Mouse (Mus musculus) forebrain, embryonic 15.5 days (tissue): ENCODE measurements at regions not wholly inside any gene's neighbourhood (a gene's known extent, or its start where the extent isn't known, plus 50 kb on each side); places are given as distances from the start of the nearest gene placed in this dataset.

Experiments used
- ATAC-seq: fragments of 200-750 bp; cut with Nextera tagmentation; replicated peaks from 2 replicates; pipeline ENCODE4 v1.8.0; 2017; ENCODE audit warnings: mild to moderate bottlenecking, moderate TSS enrichment, moderate library complexity
- H3K27ac ChIP-seq: fragments of 300-500 bp; sonication (generic); replicated peaks from 2 replicates; pipeline ENCODE4 v1.5.1; 2015; ENCODE audit warnings: mild to moderate bottlenecking, inconsistent platforms
- H3K27me3 ChIP-seq: fragments of 300-500 bp; sonication (generic); 2 replicates; pipeline ENCODE4 v1.6.1; 2015; ENCODE audit warnings: inconsistent platforms
- H3K36me3 ChIP-seq: fragments of 300-500 bp; sonication (generic); 2 replicates; pipeline ENCODE4 v1.6.1; 2015; ENCODE audit warnings: mild to moderate bottlenecking, inconsistent platforms
- H3K4me1 ChIP-seq: fragments of 300-500 bp; sonication (generic); 2 replicates; pipeline ENCODE4 v1.6.1; 2015; ENCODE audit warnings: inconsistent platforms
- H3K4me2 ChIP-seq: fragments of 300-500 bp; sonication (generic); replicated peaks from 2 replicates; pipeline ENCODE4 v1.6.1; 2015; ENCODE audit warnings: mild to moderate bottlenecking, inconsistent platforms
- H3K4me3 ChIP-seq: fragments of 300-500 bp; sonication (generic); 2 replicates; pipeline ENCODE4 v1.5.1; 2015; ENCODE audit warnings: mild to moderate bottlenecking, inconsistent platforms
- H3K9ac ChIP-seq: fragments of 300-500 bp; sonication (generic); replicated peaks from 2 replicates; pipeline ENCODE4 v1.6.1; 2015; ENCODE audit warnings: mild to moderate bottlenecking, inconsistent platforms
- H3K9me3 ChIP-seq: fragments of 300-500 bp; sonication (generic); 2 replicates; pipeline ENCODE4 v1.6.1; 2016; ENCODE audit warnings: inconsistent platforms
- WGBS: fragments of 180-500 bp; shearing (Covaris S2); methylation state at CpG from one replicate; pipeline ENCODE4 v1.1.7; 2015; ENCODE audit warnings: mixed read lengths; 5-methylcytosine and 5-hydroxymethylcytosine counted together

- H3K4me1 ChIP-seq: no peaks in the 10 kb centered on the region
- H3K4me3 ChIP-seq: no peak overlapping the region
- no peaks in the 10 kb centered on the region for H3K9me3 ChIP-seq
- no peak overlapping the region for H3K9ac ChIP-seq
- H3K4me2 ChIP-seq: no peak overlapping the region
- no peaks in the 10 kb centered on the region for H3K36me3 ChIP-seq
- H3K27ac ChIP-seq: no peak overlapping the region
- H3K27me3 ChIP-seq: no peaks in the 10 kb centered on the region
- 82% methylated on average over 8 of the region's 8 CpGs for WGBS
- no peak for ATAC-seq
Measured at GRCm38 (mm10) chr2:84072881-84073583, 82.7 kb downstream of the Gm13691 start.

GRCm38 (mm10) chr2:84075944-84076343 is 85.6 kb downstream of the Gm13691 start:
- H3K4me3 ChIP-seq: no peak overlapping the region
- H3K4me1 ChIP-seq: no peaks in the 10 kb centered on the region
- no peak overlapping the region for H3K4me2 ChIP-seq
- 85% methylated on average over 3 of the region's 3 CpGs for WGBS
- no peaks in the 10 kb centered on the region for H3K36me3 ChIP-seq
- no peaks in the 10 kb centered on the region for H3K27me3 ChIP-seq
- no peaks in the 10 kb centered on the region for H3K9me3 ChIP-seq
- H3K27ac ChIP-seq: no peak overlapping the region
- no peak overlapping the region for H3K9ac ChIP-seq
- ATAC-seq: no peak

DNA sequence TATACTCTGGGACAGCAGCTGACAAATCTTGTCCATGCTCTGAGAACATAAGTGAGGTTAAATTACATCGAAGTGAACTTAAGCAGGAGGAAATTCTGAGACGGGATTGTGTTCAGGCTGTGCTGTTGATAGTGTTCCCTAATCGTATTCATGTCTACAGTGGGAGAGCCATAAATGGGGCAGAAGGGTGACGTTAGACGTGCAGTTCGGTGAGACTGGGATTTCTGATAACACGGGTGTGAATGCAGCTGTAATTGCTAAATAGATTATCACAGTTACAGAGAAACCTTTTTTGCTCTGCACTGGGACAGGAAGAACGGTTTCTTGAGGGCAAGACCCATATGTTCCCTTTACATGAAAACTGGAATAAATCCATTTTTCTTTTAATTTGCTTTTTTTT is 88.9 kb downstream of the Gm13691 start:
- no peak for ATAC-seq
- H3K4me1 ChIP-seq: no peaks in the 10 kb centered on the region
- whole genome bisulfite sequencing: 80% methylated on average over 8 of the region's 8 CpGs
- H3K36me3 ChIP-seq: no peaks in the 10 kb centered on the region
- no peak overlapping the region for H3K4me3 ChIP-seq
- no peaks in the 10 kb centered on the region for H3K27me3 ChIP-seq
- no peak overlapping the region for H3K4me2 ChIP-seq
- no peak overlapping the region for H3K9ac ChIP-seq
- no peaks in the 10 kb centered on the region for H3K9me3 ChIP-seq
- H3K27ac ChIP-seq: no peak overlapping the region

DNA sequence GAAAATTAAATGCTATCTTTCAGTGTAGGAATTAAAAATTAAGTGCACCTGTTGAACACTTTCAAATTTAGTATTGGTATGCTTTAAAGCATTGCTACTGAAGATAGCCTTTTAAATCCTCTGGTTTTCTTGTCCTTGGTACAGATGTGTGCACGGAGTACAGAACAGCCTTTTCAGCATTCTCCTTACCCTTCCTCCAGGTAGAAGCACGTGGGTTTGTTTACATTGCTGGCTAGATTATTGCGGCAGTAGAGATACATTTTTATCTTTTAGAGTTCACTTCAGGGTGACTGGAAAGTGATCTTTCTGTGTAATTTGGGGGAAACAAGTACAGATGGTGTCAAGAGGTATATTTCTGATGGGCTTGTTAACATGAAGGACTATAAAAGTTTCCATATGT is 89.9 kb downstream of the Gm13691 start:
- 88% methylated on average over 3 of the region's 3 CpGs for WGBS
- Histone ChIP-seq H3K27ac (no peak overlapping the region), H3K4me3 (no peak overlapping the region), H3K9me3 (no peaks in the 10 kb centered on the region), H3K4me1 (no peaks in the 10 kb centered on the region), H3K36me3 (no peaks in the 10 kb centered on the region), H3K27me3 (no peaks in the 10 kb centered on the region), H3K9ac (no peak overlapping the region), H3K4me2 (no peak overlapping the region)
- no peak for ATAC-seq

DNA sequence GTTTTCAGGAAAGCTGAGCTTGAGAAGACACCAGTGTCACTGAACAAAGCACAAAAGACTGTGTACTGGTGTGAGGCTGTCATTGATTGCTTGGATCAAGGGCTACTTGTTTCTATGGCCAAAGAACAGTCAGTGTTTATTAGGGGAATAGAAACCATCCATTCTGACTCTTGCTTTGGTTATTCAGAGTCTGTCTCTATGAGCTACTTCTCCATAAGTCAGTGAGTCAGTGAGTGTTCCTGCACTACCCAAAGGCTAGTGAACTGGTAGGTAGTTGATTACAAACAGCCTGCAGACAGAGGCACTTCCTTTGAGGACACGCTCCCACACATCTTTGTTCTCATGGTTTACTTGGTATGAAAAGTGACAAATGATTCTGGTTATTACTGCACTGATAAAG is 104.4 kb downstream of the Gm13691 start:
- Histone ChIP-seq H3K27me3 (no peaks in the 10 kb centered on the region), H3K36me3 (no peaks in the 10 kb centered on the region), H3K4me2 (no peak overlapping the region), H3K27ac (no peak overlapping the region), H3K4me1 (no peaks in the 10 kb centered on the region), H3K4me3 (no peak overlapping the region), H3K9me3 (no peaks in the 10 kb centered on the region), H3K9ac (no peak overlapping the region)
- WGBS: 89% methylated on average over 1 of the region's 1 CpGs
- ATAC-seq: no peak

DNA sequence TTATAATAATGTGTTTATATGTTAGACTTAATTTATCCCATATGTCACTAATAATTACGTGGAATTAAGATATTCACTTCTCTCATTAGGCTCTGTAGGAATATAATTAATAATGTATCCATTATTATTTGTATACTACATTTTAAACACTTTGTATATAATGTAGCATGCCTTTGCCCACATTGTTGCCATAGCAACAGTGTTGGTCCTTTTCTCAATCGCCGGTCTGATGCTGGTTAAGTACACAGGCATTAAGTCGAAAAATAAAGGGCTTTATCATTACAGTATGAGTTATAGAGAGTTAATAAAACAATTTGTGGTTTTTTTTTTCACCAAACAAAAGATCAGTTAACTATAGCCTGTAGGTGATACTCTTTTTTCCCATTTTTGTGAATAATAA is 108.4 kb downstream of the Gm13691 start:
- no peaks in the 10 kb centered on the region for H3K4me1 ChIP-seq
- H3K36me3 ChIP-seq: no peaks in the 10 kb centered on the region
- H3K27ac ChIP-seq: no peak overlapping the region
- H3K9me3 ChIP-seq: no peaks in the 10 kb centered on the region
- whole genome bisulfite sequencing: 68% methylated on average over 4 of the region's 4 CpGs
- no peak overlapping the region for H3K4me2 ChIP-seq
- H3K27me3 ChIP-seq: no peaks in the 10 kb centered on the region
- no peak for ATAC-seq
- H3K9ac ChIP-seq: no peak overlapping the region
- no peak overlapping the region for H3K4me3 ChIP-seq

DNA sequence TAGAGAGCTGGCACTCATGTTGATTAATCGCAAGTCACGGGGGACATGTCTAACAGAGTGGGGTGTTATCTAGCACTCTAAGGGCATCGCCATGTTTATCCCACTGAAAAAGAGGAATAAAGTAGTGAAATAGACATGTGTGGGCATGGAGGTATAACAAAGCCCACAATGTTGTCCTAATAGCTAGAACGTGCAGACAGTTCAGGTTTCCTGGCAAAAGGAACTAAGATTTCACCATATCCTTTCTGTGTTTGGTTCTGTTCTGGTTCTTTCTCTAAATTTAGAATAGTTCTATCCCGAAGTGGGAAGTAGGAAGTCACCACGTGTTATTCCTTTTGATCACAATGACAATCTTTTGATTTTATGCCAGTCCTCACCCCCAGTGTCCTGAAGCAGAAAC is 123.2 kb downstream of the Gm13691 start:
- Histone ChIP-seq H3K27me3 (no peaks in the 10 kb centered on the region), H3K27ac (no peak overlapping the region), H3K9ac (no peak overlapping the region), H3K4me3 (no peak overlapping the region), H3K36me3 (no peaks in the 10 kb centered on the region), H3K4me2 (no peak overlapping the region), H3K9me3 (no peaks in the 10 kb centered on the region), H3K4me1 (no peaks in the 10 kb centered on the region)
- WGBS: 88% methylated on average over 6 of the region's 6 CpGs
- ATAC-seq: no peak

GRCm38 (mm10) chr2:84119839-84120238 is 129.5 kb downstream of the Gm13691 start:
- no peak overlapping the region for H3K27ac ChIP-seq

GRCm38 (mm10) chr2:84127586-84127985 is 137.2 kb downstream of the Gm13691 start:
- WGBS: 75% methylated on average over 3 of the region's 3 CpGs
- Histone ChIP-seq H3K9ac (no peak overlapping the region), H3K4me1 (no peaks in the 10 kb centered on the region), H3K4me3 (no peak overlapping the region), H3K9me3 (no peaks in the 10 kb centered on the region), H3K27ac (no peak overlapping the region), H3K36me3 (no peaks in the 10 kb centered on the region), H3K27me3 (no peaks in the 10 kb centered on the region), H3K4me2 (no peak overlapping the region)
- no peak for ATAC-seq

More at GRCm38 (mm10) chr2:84119839-84120238, 129.5 kb downstream of the Gm13691 start:
- 77% methylated on average over 2 of the region's 2 CpGs for WGBS
- no peaks in the 10 kb centered on the region for H3K9me3 ChIP-seq
- H3K9ac ChIP-seq: no peak overlapping the region
- H3K27me3 ChIP-seq: no peaks in the 10 kb centered on the region
- H3K36me3 ChIP-seq: no peaks in the 10 kb centered on the region
- no peak for ATAC-seq
- no peaks in the 10 kb centered on the region for H3K4me1 ChIP-seq
- no peak overlapping the region for H3K4me2 ChIP-seq
- no peak overlapping the region for H3K4me3 ChIP-seq

DNA sequence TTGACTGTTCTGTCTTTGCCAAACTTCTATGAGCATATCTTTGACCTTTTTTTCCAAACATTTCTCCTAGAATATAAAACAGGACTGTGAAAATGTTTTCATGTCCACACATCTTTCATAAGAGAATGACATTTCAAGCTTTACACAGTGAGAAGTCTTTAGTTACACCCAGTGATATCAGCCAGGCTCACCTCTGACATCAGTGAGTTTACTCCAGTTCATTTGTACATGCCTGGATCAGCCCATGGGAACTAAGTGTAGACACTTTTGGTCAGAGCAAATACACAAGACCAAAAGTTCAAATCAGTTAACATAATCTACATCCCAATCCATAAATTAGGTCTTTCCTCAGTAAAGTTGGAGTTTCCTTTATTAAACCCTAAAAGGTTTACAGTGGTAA is 171.4 kb downstream of the Gm13691 start:
- Histone ChIP-seq H3K9ac (no peak overlapping the region), H3K27ac (no peak overlapping the region), H3K4me1 (no peaks in the 10 kb centered on the region), H3K4me2 (no peak overlapping the region), H3K27me3 (no peaks in the 10 kb centered on the region), H3K9me3 (no peaks in the 10 kb centered on the region), H3K36me3 (no peaks in the 10 kb centered on the region), H3K4me3 (no peak overlapping the region)
- no peak for ATAC-seq

GRCm38 (mm10) chr2:84173450-84173849 is 183.1 kb downstream of the Gm13691 start:
- Histone ChIP-seq H3K36me3 (no peaks in the 10 kb centered on the region), H3K4me2 (no peak overlapping the region), H3K27ac (no peak overlapping the region), H3K4me3 (no peak overlapping the region), H3K4me1 (no peaks in the 10 kb centered on the region), H3K9me3 (no peaks in the 10 kb centered on the region), H3K9ac (no peak overlapping the region), H3K27me3 (no peaks in the 10 kb centered on the region)
- 82% methylated on average over 3 of the region's 3 CpGs for WGBS
- ATAC-seq: no peak

DNA sequence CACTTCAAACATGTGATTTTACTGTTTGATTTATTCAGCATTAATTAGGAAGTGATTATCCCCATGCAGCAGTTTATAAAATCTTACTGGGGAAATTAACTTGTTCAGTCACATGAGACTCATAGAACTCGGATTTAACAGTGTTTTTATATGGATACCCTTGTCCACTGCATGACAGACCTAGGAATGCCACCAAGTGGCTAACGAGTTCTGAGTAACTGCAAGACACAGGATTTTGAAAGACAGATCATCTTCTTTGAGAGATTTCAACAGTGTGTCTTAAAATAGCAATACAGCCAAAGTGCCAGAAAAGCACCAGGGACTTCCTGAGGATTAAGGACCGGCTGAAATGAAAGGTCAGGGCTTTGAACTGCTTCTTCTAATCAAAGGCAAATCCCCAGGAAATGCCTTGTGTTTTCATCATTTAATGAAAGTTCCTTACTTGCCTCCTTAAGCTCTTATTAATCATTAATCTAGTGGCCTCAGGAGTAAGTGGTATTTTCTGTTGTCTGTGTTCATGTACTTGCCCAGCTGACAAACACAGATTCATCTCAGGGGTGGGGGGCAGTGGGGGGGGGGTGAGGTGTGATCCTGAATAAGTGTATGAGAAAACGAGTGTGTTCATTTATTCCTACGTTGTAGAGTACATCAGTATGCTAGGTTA is 193.4 kb downstream of the Gm13691 start:
- Histone ChIP-seq H3K4me3 (no peak overlapping the region), H3K9ac (no peak overlapping the region), H3K27me3 (no peaks in the 10 kb centered on the region), H3K4me1 (0 out of 2 replicates have a peak, but pooled peaks cover 3% of the 10 kb centered on the region), H3K36me3 (no peaks in the 10 kb centered on the region), H3K27ac (no peak overlapping the region), H3K4me2 (no peak overlapping the region), H3K9me3 (no peaks in the 10 kb centered on the region)
- no peak for ATAC-seq
- WGBS: 14% methylated on average over 5 of the region's 5 CpGs
